Mouse (Mus musculus) liver, embryonic 18 days (tissue): ENCODE measurements around the gene Fbxl16. TPM values are rescaled to one million over a fixed set of nuclear protein-coding genes. Genes with fewer than 3 reads are reported as not detected.

Source experiments
- polyA plus RNA-seq: library from polyadenylated mRNA; depleted of rRNA; stranded (reverse); fragments of >200 nt; gene quantifications from 2 replicates; pipeline ENCODE4 v1.2.3, GENCODE M21; 2012; rRNA removed

The Fbxl16 gene
- polyA plus RNA-seq: 0.08 TPM in 2 replicates

GRCm38 (mm10) chr17:25808789-25809605 lies at the start of gene Fbxl16:
Fbxl16 (plus strand) TSS chr17:25809085.

GRCm38 (mm10) chr17:25773549-25774120 lies 35.2 kb upstream of the Fbxl16 start, which contains the start of gene Narfl:
Narfl (plus strand) TSS chr17:25773776.

DNA sequence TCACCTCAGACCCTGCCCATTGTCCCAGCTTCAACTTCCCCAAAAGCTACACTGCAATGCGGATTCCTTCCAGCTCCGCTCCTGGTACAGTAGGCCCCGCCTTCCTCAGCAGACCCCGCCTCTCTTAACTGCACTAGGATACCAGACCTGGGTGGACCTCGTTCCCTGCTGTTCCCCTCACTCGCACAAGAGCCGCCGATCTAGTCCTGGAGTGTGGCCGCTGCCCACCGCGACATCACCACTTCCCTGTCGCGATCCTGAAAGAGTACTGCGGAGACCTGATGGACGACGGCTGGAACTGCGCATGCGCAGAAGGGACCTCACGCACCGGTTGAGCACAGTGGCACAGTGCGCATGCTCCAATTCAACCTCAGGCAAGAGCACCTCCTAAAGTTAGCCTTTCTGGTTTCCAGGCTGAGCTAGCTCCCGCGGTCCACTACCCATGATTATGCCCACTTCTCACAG lies 23.6 kb upstream of the Fbxl16 start, which contains the start of gene Haghl:
Gene Haghl, minus strand, starts transcription at position 393 of the 465 bp plus-strand sequence.

GRCm38 (mm10) chr17:25786280-25786679 lies 22.6 kb upstream of the Fbxl16 start, which contains the start of gene Ccdc78:
Ccdc78 (plus strand) TSS chr17:25786580.

GRCm38 (mm10) chr17:25792615-25793014 lies 16.3 kb upstream of the Fbxl16 start, which contains the start of gene Fam173a:
Fam173a (minus strand) TSS chr17:25792901.

DNA sequence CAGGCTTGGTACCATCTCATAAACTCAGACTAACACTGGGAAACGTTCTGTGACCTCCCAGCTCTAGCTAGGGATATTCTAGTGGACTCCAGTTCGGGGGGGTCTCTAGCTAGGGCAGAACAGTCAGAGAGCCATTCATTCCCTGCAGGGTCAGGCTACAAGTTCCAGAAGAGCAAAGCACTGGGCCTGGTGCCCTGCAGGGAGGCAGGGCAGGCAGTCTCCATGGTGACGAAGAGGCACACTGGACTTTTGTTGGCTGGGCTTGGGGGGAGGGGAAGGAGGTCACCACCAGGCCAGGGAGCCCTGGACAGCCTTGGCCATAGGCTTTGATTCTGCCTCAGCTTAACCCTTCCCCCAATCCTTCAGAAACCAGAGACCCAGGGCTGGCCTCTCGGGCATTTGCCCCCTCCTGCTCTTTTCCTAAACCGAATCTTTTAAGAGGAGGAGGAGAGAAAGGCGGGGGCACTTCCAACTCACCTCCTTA lies 13.2 kb upstream of the Fbxl16 start, which contains the start of gene AC134908.4:
Gene AC134908.4, minus strand, starts transcription at position 51 of the 484 bp plus-strand sequence.

DNA sequence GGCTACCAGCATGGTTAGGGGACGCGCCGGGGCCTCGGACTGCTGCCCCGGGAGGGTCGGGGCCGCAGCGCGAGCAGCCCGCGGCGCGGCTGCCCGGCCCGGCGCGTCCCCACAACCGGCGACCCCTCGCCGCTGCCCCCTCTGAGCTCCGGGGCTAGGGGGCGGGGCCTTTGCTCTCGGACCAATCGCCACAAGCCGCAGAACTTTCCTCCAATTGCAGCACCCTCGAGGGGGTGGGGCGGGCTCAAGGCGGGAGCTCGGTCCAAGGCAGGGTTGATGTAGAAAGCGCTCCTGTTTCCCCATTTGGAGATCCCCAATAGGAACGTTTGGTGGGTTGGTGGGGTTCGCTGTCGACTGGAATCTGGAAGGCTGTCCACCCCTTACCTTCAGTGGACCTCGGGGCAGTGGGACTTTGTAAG lies 11.9 kb upstream of the Fbxl16 start, which contains the start of gene Metrn:
Gene Metrn, minus strand, starts transcription at position 186 of the 419 bp plus-strand sequence.

DNA sequence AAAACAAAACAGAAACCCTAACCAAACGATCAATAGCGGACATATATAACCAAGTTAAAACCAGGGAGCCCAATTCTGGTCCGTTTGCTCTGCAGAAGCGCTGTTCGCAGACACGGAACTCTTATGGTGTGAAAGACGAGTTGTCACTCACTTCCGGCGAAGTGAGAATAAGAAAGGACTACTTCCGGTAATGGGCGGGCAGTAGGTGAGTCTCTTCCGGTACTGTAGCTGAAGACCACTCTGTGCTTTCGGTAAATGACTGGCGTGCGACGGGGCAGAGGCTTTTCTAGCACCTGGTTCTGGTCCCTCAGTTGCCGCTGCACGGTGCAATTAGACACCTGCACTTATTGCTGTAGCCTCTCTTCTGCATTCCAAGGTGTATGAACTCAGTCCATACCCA lies 14.6 kb downstream of the Fbxl16 start, which contains the start of gene Wdr24:
Gene Wdr24, plus strand, starts transcription at position 176 of the 400 bp plus-strand sequence.

GRCm38 (mm10) chr17:25828712-25829557 lies 20.1 kb downstream of the Fbxl16 start, which contains the start of gene Jmjd8:
Jmjd8 (plus strand) TSS chr17:25828867.

GRCm38 (mm10) chr17:25833291-25833663 lies 24.4 kb downstream of the Fbxl16 start, which contains the start of gene Stub1:
Stub1 (minus strand) TSS chr17:25833404.

GRCm38 (mm10) chr17:25837076-25837410 lies 28.2 kb downstream of the Fbxl16 start, which contains the start of gene Rhbdl1:
Rhbdl1 (minus strand) TSS chr17:25837295.

DNA sequence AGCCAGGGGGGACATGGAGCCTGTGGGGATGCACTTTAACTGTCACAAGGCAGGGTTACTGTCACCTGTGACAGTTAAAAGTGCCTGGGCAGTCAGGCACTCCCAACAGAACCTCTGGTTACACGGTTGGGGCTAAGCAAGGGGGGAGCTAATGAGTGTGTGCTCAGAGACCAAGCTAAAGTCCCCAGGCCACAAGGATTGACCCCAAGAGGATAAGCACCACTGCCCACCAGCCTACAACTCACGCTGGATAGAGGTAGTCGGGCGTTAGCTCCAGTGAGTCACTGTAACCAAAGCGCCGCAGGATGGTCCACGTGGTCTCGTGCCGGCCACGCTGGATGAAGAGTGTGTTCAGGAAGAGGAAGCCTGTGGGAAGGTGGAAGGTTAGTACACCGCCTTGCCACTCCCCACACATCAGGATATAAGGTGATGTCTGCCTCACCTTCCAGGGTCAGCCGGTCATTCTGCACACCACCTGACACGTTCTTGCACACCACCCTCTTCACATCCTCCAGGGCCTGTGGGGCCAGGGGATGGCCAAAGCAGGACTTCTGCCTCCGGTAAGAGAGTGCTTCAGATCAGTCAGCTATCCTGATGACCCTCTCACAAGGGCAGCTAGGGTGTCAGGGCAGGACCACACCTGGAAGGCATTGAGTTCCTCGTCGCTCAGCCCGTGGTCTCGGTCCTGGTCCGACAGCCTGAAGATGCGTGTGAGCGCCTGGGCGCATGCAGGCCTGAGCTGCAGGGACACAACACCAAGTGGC lies 32.4 kb downstream of the Fbxl16 start, which contains the start of gene Gm20683:
Gene Gm20683, minus strand, starts transcription at position 647 of the 764 bp plus-strand sequence.

DNA sequence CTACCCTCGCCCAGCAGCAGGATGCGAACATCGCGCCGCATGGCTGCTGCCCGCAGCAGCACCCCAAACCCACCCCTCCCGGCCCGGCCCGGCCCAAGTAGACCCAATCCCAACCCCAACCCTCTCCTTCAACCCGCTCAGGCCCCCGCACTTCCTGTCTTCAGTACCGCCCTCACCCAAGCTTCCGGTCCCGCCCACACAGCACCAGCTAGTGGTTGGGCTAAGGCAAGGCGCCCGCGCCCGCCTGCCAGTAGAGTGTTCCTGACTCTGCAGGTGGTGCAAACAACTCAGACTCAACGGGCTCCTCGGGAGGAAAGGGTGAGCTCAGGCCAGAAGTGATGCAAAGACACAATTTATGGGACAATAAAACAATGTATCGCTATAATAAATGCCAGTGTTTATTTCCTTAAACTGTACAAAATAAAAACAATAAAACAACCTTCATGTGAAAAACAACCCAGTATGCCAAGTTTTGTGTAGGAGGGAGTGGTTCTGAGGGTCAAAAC lies 35.6 kb downstream of the Fbxl16 start, which contains the start of gene Rhot2:
Gene Rhot2, minus strand, starts transcription at position 456 of the 506 bp plus-strand sequence.

GRCm38 (mm10) chr17:25860832-25861703 lies 52.2 kb downstream of the Fbxl16 start, which contains the start of gene Wdr90:
Wdr90 (minus strand) TSS chr17:25861501.

DNA sequence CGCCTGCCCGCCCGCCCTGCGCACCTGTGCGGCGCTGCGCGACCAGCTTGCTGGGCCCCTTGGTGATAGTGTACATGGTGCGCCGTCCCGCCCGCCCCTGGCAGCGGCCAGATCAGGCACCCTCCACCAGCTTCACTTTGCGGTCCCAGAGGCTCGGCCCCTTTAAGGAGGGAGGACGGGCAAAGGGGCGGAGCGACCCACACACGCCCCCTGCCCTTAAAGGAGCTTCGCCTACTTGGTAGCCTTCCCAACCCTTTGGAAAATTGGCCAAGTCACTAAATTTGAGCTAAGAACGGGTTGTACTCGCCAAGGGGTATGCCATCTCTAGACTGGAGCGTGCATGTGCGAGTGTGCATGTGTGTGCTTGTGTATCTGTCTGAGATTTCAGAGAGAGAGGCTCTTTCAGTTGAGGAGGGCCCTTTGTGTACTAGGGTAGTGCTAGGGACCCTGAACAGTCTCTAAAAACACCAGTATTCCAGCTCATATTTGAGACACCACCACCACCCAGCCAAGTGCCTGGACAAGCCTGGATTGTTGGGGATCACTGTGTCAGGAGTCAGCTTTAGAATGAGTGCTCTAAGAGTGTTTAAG lies 59.8 kb downstream of the Fbxl16 start, which contains the start of gene Mcrip2:
Gene Mcrip2, minus strand, starts transcription at position 164 of the 591 bp plus-strand sequence.

